Mouse (Mus musculus) bone marrow macrophage, adult 2 months (primary cell): Measurements from ENCODE around the gene Slit3. TPM values are rescaled to one million over a fixed set of nuclear protein-coding genes. Genes with fewer than 3 reads are reported as not detected.

Experiments used
- H3K27ac ChIP-seq: 2 replicates; pipeline ENCODE4 v1.5.1; 2012; ENCODE audit warnings: low read depth, low read length; ENCODE audit not compliant: insufficient read depth
- H3K4me1 ChIP-seq: 2 replicates; pipeline ENCODE4 v1.6.1; 2012; ENCODE audit warnings: low read length; ENCODE audit not compliant: control insufficient read depth, insufficient read depth
- H3K4me3 ChIP-seq: 2 replicates; pipeline ENCODE4 v1.5.1; 2012; ENCODE audit warnings: mild to moderate bottlenecking, low read length, moderate library complexity; ENCODE audit not compliant: insufficient read depth
- CTCF ChIP-seq: IDR thresholded peaks from 2 replicates; pipeline ENCODE4 v1.5.1; 2012; ENCODE audit warnings: low read depth, mild to moderate bottlenecking, low read length, moderate library complexity
- POLR2A ChIP-seq: IDR thresholded peaks from 2 replicates; pipeline ENCODE4 v1.6.1; 2012; ENCODE audit warnings: mild to moderate bottlenecking, low read depth, low read length, borderline replicate concordance
- polyA plus RNA-seq: library from polyadenylated mRNA; stranded (reverse); fragments of >200 nt; gene quantifications from 2 replicates; pipeline ENCODE4 v1.2.4, GENCODE M21; 2012; ENCODE audit not compliant: missing spikeins, insufficient read depth, insufficient read length

The Slit3 gene
- polyA plus RNA-seq, 1 experiment = not detected

- no peaks in the 10 kb centered on the region for H3K4me1 ChIP-seq
- H3K4me3 ChIP-seq = no peak overlapping the region
- H3K27ac ChIP-seq = no peak overlapping the region
- TF ChIP-seq POLR2A (no peak), CTCF (no peak)
Observed at GRCm38 (mm10) chr11:35406522-35406921, 285.5 kb downstream of the Slit3 start.

- TF ChIP-seq CTCF = 0 out of 2 replicates have a peak, but pooled peaks have one; percentile 9
- TF ChIP-seq POLR2A = no peak
- H3K4me1 ChIP-seq = no peaks in the 10 kb centered on the region
- H3K27ac ChIP-seq = no peak overlapping the region
- no peak overlapping the region for H3K4me3 ChIP-seq
Observed at GRCm38 (mm10) chr11:35407341-35408154, 286.5 kb downstream of the Slit3 start.

GRCm38 (mm10) chr11:35410431-35410830 is 289.4 kb downstream of the Slit3 start:
- H3K27ac ChIP-seq = no peak overlapping the region
- no peak overlapping the region for H3K4me3 ChIP-seq
- no peaks in the 10 kb centered on the region for H3K4me1 ChIP-seq
- TF ChIP-seq POLR2A (no peak), CTCF (no peak)

GRCm38 (mm10) chr11:35415768-35416401 is 294.9 kb downstream of the Slit3 start:
- no peak for TF ChIP-seq POLR2A
- TF ChIP-seq CTCF = no peak
- H3K27ac ChIP-seq = no peak overlapping the region
- H3K4me3 ChIP-seq = no peak overlapping the region
- H3K4me1 ChIP-seq = no peaks in the 10 kb centered on the region

- H3K27ac ChIP-seq = no peak overlapping the region
Observed at GRCm38 (mm10) chr11:35416402-35417093, 295.5 kb downstream of the Slit3 start.

GRCm38 (mm10) chr11:35417911-35418552 is 297.0 kb downstream of the Slit3 start:
- no peaks in the 10 kb centered on the region for H3K4me1 ChIP-seq
- no peak for TF ChIP-seq CTCF
- TF ChIP-seq POLR2A = no peak
- no peak overlapping the region for H3K27ac ChIP-seq
- H3K4me3 ChIP-seq = no peak overlapping the region

More at GRCm38 (mm10) chr11:35416402-35417093, 295.5 kb downstream of the Slit3 start:
- no peaks in the 10 kb centered on the region for H3K4me1 ChIP-seq
- TF ChIP-seq CTCF (no peak), POLR2A (no peak)
- H3K4me3 ChIP-seq = no peak overlapping the region

GRCm38 (mm10) chr11:35419013-35419412 is 298.0 kb downstream of the Slit3 start:
- Histone ChIP-seq H3K4me1 (no peaks in the 10 kb centered on the region), H3K27ac (no peak overlapping the region), H3K4me3 (no peak overlapping the region)
- no peak for TF ChIP-seq POLR2A
- TF ChIP-seq CTCF = no peak

- TF ChIP-seq POLR2A = no peak
Observed at GRCm38 (mm10) chr11:35421728-35422127, 300.7 kb downstream of the Slit3 start.

GRCm38 (mm10) chr11:35428036-35428435 is 307.0 kb downstream of the Slit3 start:
- H3K27ac ChIP-seq = no peak overlapping the region
- no peak overlapping the region for H3K4me3 ChIP-seq
- no peaks in the 10 kb centered on the region for H3K4me1 ChIP-seq
- TF ChIP-seq CTCF (no peak), POLR2A (no peak)

More at GRCm38 (mm10) chr11:35421728-35422127, 300.7 kb downstream of the Slit3 start:
- Histone ChIP-seq H3K4me1 (no peaks in the 10 kb centered on the region), H3K27ac (no peak overlapping the region), H3K4me3 (no peak overlapping the region)

GRCm38 (mm10) chr11:35431130-35431529 is 310.1 kb downstream of the Slit3 start:
- Histone ChIP-seq H3K4me1 (no peaks in the 10 kb centered on the region), H3K27ac (no peak overlapping the region), H3K4me3 (no peak overlapping the region)
- TF ChIP-seq CTCF = no peak
- TF ChIP-seq POLR2A = no peak
